Mouse (Mus musculus) heart, embryonic 13.5 days (tissue): Measurements from ENCODE around the gene Zzz3. TPM values are rescaled to one million over a fixed set of nuclear protein-coding genes. Genes with fewer than 3 reads are reported as not detected.

Experiments used
- ATAC-seq: fragments of 200-750 bp; cut with Nextera tagmentation; 2 replicates; pipeline ENCODE4 v1.8.0; 2017; ENCODE audit warnings: moderate TSS enrichment; ENCODE audit not compliant: insufficient number of reproducible peaks, low FRiP score, low TSS enrichment; ENCODE audit errors: extremely low read depth
- H3K27ac ChIP-seq: fragments of 300-500 bp; sonication (generic); replicated peaks from 2 replicates; pipeline ENCODE4 v1.5.1; 2015; ENCODE audit warnings: moderate library complexity, mild to moderate bottlenecking, inconsistent platforms
- H3K27me3 ChIP-seq: fragments of 300-500 bp; sonication (generic); replicated peaks from 2 replicates; pipeline ENCODE4 v1.6.1; 2015; ENCODE audit warnings: mild to moderate bottlenecking, inconsistent platforms
- H3K36me3 ChIP-seq: fragments of 300-500 bp; sonication (generic); 2 replicates; pipeline ENCODE4 v1.6.1; 2015; ENCODE audit warnings: mild to moderate bottlenecking, inconsistent platforms
- H3K4me1 ChIP-seq: fragments of 300-500 bp; sonication (generic); 2 replicates; pipeline ENCODE4 v1.6.1; 2015; ENCODE audit warnings: inconsistent platforms
- H3K4me2 ChIP-seq: fragments of 300-500 bp; sonication (generic); 2 replicates; pipeline ENCODE4 v1.6.1; 2015; ENCODE audit warnings: inconsistent platforms, mild to moderate bottlenecking, moderate library complexity
- H3K4me3 ChIP-seq: fragments of 300-500 bp; sonication (generic); 2 replicates; pipeline ENCODE4 v1.5.1; 2015; ENCODE audit warnings: moderate library complexity, mild to moderate bottlenecking, inconsistent platforms
- H3K9ac ChIP-seq: fragments of 300-500 bp; sonication (generic); 2 replicates; pipeline ENCODE4 v1.6.1; 2015; ENCODE audit warnings: inconsistent platforms, mild to moderate bottlenecking, moderate library complexity
- H3K9me3 ChIP-seq: fragments of 300-500 bp; sonication (generic); 2 replicates; pipeline ENCODE4 v1.6.1; 2016; ENCODE audit warnings: inconsistent platforms
- WGBS: fragments of 180-500 bp; shearing (Covaris S2); methylation state at CpG from one replicate; pipeline ENCODE4 v1.1.7; 2015; ENCODE audit warnings: mixed read lengths; 5-methylcytosine and 5-hydroxymethylcytosine counted together
- polyA plus RNA-seq: library from polyadenylated mRNA; unstranded; fragments of >200 nt; fragmentation: Nextera tagmentation; extraction: Ambion mirVana; gene quantifications from 2 replicates; pipeline ENCODE4 v1.2.1, GENCODE M21; 2015

Zzz3 gene
- polyA plus RNA-seq, 1 experiment from 2014 or later, result 31.0 TPM

GRCm38 (mm10) chr3:152468569-152469041 lies 73.3 kb downstream of the Zzz3 start:
- no peak for ATAC-seq
- peak overlapping the region; percentile 44; the same call in 1 of the 2 replicates for H3K27ac ChIP-seq
- H3K4me1 ChIP-seq, result peaks cover 41% of the 10 kb centered on the region
- no peaks in the 10 kb centered on the region for H3K27me3 ChIP-seq
- 0 out of 2 replicates have a peak, but pooled peaks cover 3% of the 10 kb centered on the region for H3K36me3 ChIP-seq
- no peak overlapping the region for H3K9ac ChIP-seq
- H3K4me2 ChIP-seq, result no peak overlapping the region
- H3K4me3 ChIP-seq, result no peak overlapping the region
- no peaks in the 10 kb centered on the region for H3K9me3 ChIP-seq
- 82% methylated on average over 12 of the region's 12 CpGs for WGBS

DNA sequence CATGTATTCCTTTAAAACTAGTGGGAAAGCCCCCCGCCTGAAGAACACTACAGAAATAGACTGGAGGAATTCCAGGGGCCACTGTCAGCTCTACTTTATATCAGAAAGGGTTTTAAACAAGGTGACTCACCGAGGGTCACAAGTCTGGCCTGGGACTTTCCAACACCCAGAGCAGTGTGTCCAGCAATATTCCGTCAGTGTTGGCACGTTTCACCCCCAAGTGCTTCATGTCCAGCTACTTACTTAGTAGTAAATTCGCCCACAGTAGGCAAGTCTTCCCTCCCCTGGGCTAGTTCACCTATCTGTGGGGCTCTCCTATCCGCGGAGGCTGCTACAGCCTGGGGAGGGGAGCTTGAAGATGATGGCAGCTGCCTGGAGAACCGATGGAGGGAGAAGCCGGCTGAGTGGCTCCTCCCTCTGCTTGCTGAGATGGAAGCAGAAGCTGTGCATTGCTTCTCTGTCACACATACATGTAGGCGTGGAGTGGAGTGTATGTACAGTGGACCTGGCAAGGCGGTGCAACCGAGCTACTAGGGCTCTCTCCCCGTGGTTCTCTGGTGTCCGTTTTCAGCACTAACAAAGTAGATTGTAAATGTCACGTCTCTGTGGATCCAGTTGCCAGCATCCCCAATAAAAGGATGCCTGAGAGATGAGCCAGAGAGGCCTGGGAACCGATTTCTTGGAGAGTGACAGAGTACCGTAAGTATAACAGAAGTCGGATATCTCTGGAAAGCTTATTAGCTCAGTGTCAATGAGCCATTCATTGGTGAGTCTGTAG lies 74.3 kb downstream of the Zzz3 start:
- H3K27me3 ChIP-seq, result no peaks in the 10 kb centered on the region
- H3K9me3 ChIP-seq, result no peaks in the 10 kb centered on the region
- H3K4me2 ChIP-seq, result peak overlapping the region; percentile 30
- WGBS, result 47% methylated on average over 18 of the region's 18 CpGs
- H3K36me3 ChIP-seq, result no peaks in the 10 kb centered on the region
- peak overlapping the region; percentile 44 for H3K27ac ChIP-seq
- H3K9ac ChIP-seq, result peak overlapping the region; percentile 48; the same call in 1 of the 2 replicates
- ATAC-seq, result no peak
- H3K4me3 ChIP-seq, result no peak overlapping the region
- H3K4me1 ChIP-seq, result peaks cover 44% of the 10 kb centered on the region

- Histone ChIP-seq H3K9me3 (no peaks in the 10 kb centered on the region), H3K27me3 (no peaks in the 10 kb centered on the region), H3K4me2 (no peak overlapping the region), H3K27ac (no peak overlapping the region), H3K36me3 (no peaks in the 10 kb centered on the region), H3K4me1 (peaks cover 46% of the 10 kb centered on the region), H3K4me3 (no peak overlapping the region), H3K9ac (no peak overlapping the region)
- 81% methylated on average over 10 of the region's 10 CpGs for WGBS
- ATAC-seq, result no peak
Observed at GRCm38 (mm10) chr3:152470347-152470746, 75.1 kb downstream of the Zzz3 start.

DNA sequence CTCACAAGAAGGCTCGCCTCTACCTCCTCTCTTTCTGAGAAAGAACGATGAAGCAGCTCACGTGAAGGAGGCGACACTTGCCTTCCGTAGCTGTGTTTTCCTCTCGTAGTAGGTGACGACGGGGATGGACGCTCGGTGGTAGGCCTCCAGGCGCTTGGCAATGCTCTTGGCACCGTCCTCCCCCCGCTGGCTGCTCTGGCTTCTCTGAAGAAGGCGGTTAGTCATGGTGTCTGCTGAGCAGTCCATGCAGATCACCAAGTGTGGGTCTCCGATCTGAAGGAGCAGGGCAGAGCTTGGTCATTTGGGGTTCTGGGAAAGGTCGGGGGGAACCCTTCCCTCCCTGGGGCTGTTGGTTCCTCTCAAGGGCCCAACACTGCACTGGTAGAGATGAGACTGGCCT lies 77.4 kb downstream of the Zzz3 start:
- Histone ChIP-seq H3K4me1 (peaks cover 23% of the 10 kb centered on the region), H3K4me3 (no peak overlapping the region), H3K27ac (no peak overlapping the region), H3K4me2 (no peak overlapping the region), H3K9ac (no peak overlapping the region), H3K36me3 (no peaks in the 10 kb centered on the region), H3K9me3 (no peaks in the 10 kb centered on the region), H3K27me3 (no peaks in the 10 kb centered on the region)
- WGBS, result 75% methylated on average over 16 of the region's 16 CpGs
- no peak for ATAC-seq

DNA sequence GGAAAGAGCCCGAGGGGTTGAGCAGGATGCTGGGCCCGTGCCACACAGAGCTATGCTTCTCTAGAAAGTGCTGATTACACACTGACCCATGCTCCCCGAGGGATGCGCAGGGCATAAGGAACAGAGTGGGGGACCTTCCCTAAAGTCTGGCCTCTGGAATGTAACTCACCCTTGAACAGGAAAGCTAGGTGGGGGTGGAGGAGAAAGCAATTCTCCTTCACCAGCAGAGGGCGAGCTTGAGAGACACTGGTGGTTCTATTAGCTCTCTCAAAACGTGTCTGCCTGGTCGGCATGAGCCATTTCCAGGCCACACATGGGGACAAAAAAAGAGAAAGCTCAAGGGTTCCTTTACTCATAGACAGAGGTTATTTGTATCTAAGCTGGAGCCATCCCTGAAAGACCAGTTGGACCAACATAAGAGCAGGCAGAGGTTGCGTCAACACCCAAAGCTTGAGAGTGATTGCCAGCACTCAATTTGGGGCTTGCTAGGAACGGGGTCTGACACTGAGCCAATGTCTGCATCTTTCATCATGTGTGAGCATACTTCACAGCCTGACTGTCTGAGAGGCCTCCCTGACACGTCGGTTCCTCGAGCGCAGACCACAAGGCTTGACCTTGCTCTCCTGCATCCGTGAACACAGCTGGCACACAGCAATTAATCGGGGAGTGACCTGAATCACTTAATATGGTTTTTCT lies 79.5 kb downstream of the Zzz3 start:
- Histone ChIP-seq H3K4me1 (peaks cover 15% of the 10 kb centered on the region), H3K4me3 (no peak overlapping the region), H3K36me3 (no peaks in the 10 kb centered on the region), H3K9me3 (no peaks in the 10 kb centered on the region), H3K27ac (no peak overlapping the region), H3K4me2 (no peak overlapping the region), H3K9ac (no peak overlapping the region), H3K27me3 (no peaks in the 10 kb centered on the region)
- WGBS, result 47% methylated on average over 15 of the region's 15 CpGs
- ATAC-seq, result no peak

DNA sequence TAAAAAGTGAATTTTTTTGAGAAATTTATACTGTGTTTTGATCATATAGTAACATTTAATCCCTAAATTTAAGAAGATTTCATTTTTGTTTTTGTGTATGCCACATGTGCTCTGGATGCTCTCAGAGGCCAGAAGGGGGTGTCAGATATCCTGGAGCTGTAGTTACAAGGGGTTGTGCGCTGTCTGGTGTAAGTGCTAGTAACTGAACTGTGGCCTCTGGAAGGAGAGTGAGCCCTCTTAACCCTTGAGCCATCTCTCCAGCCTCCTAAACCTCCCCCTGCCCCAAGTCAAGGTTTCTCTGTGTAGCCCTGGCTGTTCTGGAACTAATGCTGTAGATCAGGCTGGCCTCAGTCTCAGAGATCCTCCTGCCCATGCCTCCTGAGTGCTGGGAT lies 80.0 kb downstream of the Zzz3 start:
- no peaks in the 10 kb centered on the region for H3K9me3 ChIP-seq
- no peak overlapping the region for H3K9ac ChIP-seq
- peaks cover 12% of the 10 kb centered on the region for H3K4me1 ChIP-seq
- no peak overlapping the region for H3K4me3 ChIP-seq
- H3K27ac ChIP-seq, result no peak overlapping the region
- ATAC-seq, result no peak
- no peaks in the 10 kb centered on the region for H3K27me3 ChIP-seq
- H3K36me3 ChIP-seq, result no peaks in the 10 kb centered on the region
- WGBS, result 68% methylated on average over 1 of the region's 1 CpGs
- H3K4me2 ChIP-seq, result no peak overlapping the region

GRCm38 (mm10) chr3:152475894-152476293 lies 80.6 kb downstream of the Zzz3 start:
- Histone ChIP-seq H3K4me2 (no peak overlapping the region), H3K27me3 (no peaks in the 10 kb centered on the region), H3K36me3 (no peaks in the 10 kb centered on the region), H3K9ac (no peak overlapping the region), H3K4me1 (peaks cover 12% of the 10 kb centered on the region), H3K4me3 (no peak overlapping the region), H3K9me3 (no peaks in the 10 kb centered on the region), H3K27ac (no peak overlapping the region)
- no peak for ATAC-seq
- 80% methylated on average over 3 of the region's 3 CpGs for WGBS

DNA sequence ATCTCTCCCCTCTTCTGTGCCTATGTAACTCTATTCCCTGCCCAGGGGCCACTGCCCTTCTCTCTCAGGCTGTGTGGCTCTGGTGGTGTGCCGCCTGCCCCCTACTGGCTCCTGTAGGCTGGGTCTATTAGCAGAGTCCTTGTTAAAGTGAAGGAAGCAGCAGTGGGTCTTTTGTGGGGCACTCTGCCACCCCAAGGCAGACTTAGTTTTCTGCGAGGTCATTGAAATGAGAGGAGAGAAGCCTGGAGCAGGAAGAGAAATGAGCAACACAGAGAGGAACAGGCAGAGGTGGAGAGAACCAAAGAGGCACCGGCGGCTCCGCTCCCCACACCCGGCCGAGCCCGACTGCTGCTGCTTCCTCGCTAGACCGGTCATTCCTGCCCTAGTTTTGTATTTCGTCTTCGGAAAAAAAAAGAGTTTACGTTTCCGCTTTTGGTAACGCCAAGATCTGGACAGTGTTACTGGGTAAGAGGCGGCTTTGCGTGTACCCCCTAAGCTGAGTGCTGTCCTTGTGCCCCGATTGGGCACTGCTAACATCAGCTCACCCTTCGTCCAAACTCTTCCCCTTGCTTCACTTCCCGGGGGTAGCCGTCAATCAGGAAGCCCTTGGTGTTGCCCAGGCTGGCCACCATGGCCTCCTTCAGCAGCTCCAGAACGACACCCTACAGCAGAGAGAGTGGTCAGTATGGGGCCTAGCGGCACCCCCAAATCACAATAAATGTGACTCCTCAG lies 82.7 kb downstream of the Zzz3 start:
- Histone ChIP-seq H3K9me3 (no peaks in the 10 kb centered on the region), H3K9ac (peak overlapping the region; percentile 79), H3K36me3 (no peaks in the 10 kb centered on the region), H3K4me2 (peak overlapping the region; percentile 74), H3K27ac (peak overlapping the region; percentile 53), H3K4me3 (peak overlapping the region; percentile 56), H3K4me1 (peaks cover 12% of the 10 kb centered on the region), H3K27me3 (no peaks in the 10 kb centered on the region)
- 1% methylated on average over 23 of the region's 23 CpGs for WGBS
- peak; percentile 54; the same call in 1 of the 2 replicates for ATAC-seq

DNA sequence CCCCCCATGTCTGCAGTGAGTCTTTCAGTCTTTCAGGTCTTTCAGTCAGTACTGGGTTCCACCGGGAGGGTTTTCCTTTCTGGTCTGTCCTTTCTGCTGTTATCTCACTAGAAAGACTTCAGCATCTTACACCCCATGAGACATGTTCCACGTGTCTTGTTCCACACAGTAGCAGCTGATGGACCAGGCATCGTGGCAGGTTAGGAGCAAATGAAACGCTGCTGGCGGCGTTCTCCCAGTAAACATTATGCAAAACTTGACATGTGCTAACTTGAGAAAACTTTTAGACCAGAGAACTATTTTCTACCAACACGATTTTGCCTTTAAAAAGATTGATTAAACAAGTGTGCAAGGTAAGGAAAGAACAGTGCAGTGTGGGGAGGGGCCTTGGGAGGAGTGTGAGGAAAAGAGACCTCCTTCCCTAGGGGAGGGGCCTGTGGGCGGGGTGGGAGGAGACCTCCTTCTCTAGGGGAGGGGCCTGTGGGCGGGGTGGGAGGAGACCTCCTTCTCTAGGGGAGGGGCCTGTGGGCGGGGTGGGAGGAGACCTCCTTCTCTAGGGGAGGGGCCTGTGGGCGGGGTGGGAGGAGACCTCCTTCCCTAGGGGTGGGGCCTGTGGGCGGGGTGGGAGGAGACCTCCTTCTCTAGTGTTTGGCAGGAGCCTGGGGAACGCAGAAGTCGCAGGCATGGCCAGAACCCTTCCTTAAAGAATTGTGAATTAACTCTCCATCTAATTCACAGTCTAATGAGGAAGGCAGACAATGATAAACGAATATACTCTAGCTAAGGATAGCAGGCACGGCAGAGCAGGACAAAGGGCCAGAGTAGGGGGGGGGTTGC lies 83.5 kb downstream of the Zzz3 start:
- Histone ChIP-seq H3K4me1 (peaks cover 15% of the 10 kb centered on the region), H3K27me3 (no peaks in the 10 kb centered on the region), H3K9ac (peak overlapping the region; percentile 79), H3K27ac (peak overlapping the region; percentile 53), H3K36me3 (no peaks in the 10 kb centered on the region), H3K4me2 (peak overlapping the region; percentile 74), H3K4me3 (peak overlapping the region; percentile 56), H3K9me3 (no peaks in the 10 kb centered on the region)
- peak; percentile 68; the same call in 1 of the 2 replicates for ATAC-seq
- 5% methylated on average over 16 of the region's 16 CpGs for WGBS

DNA sequence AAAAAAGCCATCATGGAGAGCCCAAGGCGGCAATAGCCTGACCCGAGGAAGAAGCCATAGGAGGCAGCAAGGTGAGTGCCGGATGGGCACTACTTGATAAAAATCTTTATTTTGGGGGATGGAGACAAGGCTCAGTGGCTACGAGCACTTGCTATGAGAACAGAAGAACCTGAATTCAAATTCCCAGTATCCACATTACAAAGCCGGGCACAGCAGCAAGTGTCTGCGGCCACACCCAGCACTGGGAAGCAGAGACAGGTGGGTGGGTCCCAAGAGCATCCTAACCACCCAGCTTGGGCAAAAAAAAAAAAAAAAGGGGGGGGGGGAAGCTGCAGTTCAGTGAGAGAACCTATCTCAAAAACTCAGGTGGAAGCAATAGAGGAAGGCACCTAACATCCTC lies 85.1 kb downstream of the Zzz3 start:
- Histone ChIP-seq H3K4me1 (peaks cover 19% of the 10 kb centered on the region), H3K4me3 (no peak overlapping the region), H3K27ac (no peak overlapping the region), H3K27me3 (no peaks in the 10 kb centered on the region), H3K4me2 (no peak overlapping the region), H3K36me3 (no peaks in the 10 kb centered on the region), H3K9me3 (no peaks in the 10 kb centered on the region), H3K9ac (no peak overlapping the region)
- 87% methylated on average over 6 of the region's 6 CpGs for WGBS
- ATAC-seq, result no peak
